Mouse (Mus musculus) testis, adult 2 months (tissue): ENCODE data around the gene Camta1.

ENCODE experiments used
- CTCF ChIP-seq: fragments of 200-500 bp; IDR thresholded peaks from 2 replicates; pipeline ENCODE4 v1.5.1; 2012; ENCODE audit warnings: low read depth, mild to moderate bottlenecking, inconsistent platforms, low read length, moderate library complexity; ENCODE audit not compliant: control insufficient read depth, insufficient read depth, insufficient replicate concordance
- POLR2A ChIP-seq: fragments of 200-500 bp; IDR thresholded peaks from 2 replicates; pipeline ENCODE4 v1.6.1; 2012; ENCODE audit warnings: low read depth, mild to moderate bottlenecking, inconsistent platforms, low read length, moderate library complexity; ENCODE audit not compliant: control insufficient read depth

DNA sequence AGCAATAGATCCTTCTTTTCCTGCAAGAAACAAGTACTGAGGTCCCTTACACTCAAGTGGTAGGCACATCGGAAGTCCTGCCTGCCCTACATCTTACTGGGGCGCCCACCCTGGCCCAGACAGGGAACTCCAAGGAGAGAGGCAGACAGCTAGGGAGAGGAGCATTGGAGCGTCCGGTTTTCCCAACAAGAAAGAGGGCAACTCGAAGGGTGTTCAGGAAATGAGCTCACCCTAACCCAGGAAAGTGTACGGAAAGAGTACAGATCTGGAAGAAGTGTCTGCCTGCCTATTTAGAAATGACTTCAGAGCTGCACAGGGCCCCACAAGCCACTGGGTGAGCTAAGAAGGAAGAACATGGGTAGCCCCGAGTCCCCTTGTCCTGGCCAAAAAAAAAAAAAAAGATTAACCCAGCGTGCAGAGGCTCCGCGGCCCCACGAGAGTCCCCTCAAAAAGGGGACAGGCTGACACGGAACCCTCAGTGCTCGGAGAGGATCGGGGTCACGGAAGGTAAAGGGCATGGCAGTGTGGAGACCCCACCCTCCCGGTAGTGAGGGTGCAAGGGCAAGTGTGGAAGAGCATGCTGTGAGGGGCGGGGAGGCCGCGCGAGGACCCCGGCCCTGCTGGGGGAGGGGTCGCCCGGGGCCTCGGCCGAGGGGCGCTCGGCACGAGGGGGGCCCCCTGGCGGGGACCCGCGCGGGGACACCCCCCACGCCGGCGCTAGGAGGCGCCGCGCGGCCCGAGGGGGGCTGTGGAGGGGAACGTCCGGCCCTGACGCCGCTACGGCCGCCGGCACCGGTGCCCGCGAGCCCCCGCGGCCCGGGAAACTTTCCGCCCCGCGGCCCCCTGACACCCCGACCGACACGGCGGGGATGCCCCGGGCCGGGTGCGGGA, 990 bp downstream of the Camta1 start:
- TF ChIP-seq CTCF (no peak), POLR2A (no peak)
